Mouse (Mus musculus): ENCODE data around the gene Cbx4. TPM values are rescaled to one million over a fixed set of nuclear protein-coding genes. Genes with fewer than 3 reads are reported as not detected.
"Not testable (repeated sequence)": the region's sequence is repeated elsewhere in the genome, so short reads cannot be mapped to it uniquely, and the experiment has no call there.

The Cbx4 gene
- polyA plus RNA-seq, 1 experiment from 2014 or later, result 9.7 TPM

GRCm38 (mm10) chr11:119105071-119105609 lies 19.1 kb upstream of the Cbx4 start:
- WGBS, result 56% methylated on average over 7 of the region's 7 CpGs
- no peak for ATAC-seq
- no peaks in the 10 kb centered on the region for H3K27me3 ChIP-seq (replicated peaks; ENCODE audit: insufficient read depth, low read length)
- H3K4me1 ChIP-seq (ENCODE audit: insufficient read depth, low read depth, low read length), result peaks cover 10% of the 10 kb centered on the region; the same call in 1 of the 2 replicates
- H3K27ac ChIP-seq (ENCODE audit: low read length), result no peak overlapping the region
- no peak overlapping the region for H3K4me3 ChIP-seq (ENCODE audit: low read depth, low read length)
- DNase-seq (ENCODE audit: low spot score), result peak; percentile 16
- no peak overlapping the region for H3K9ac ChIP-seq (replicated peaks; ENCODE audit: low read depth)
- TF ChIP-seq EP300 (IDR thresholded peaks at IDR 0.05), result no peak
- no peak for TF ChIP-seq CTCF (IDR thresholded peaks at IDR 0.05)
- no peak overlapping the region for H3K4me2 ChIP-seq (replicated peaks; ENCODE audit: low read depth, low read length)
- H3K9me3 ChIP-seq (ENCODE audit: low read length), result no peaks in the 10 kb centered on the region
- no peaks in the 10 kb centered on the region for H3K36me3 ChIP-seq (ENCODE audit: insufficient read depth, low read length)

- Histone ChIP-seq H3K9ac (replicated peaks; ENCODE audit: low read depth) (no peak overlapping the region), H3K9me3 (ENCODE audit: low read length) (no peaks in the 10 kb centered on the region), H3K4me1 (ENCODE audit: insufficient read depth, low read depth, low read length) (peaks cover 10% of the 10 kb centered on the region; the same call in 1 of the 2 replicates), H3K36me3 (ENCODE audit: insufficient read depth, low read length) (no peaks in the 10 kb centered on the region), H3K27ac (ENCODE audit: low read length) (no peak overlapping the region), H3K4me3 (ENCODE audit: low read depth, low read length) (no peak overlapping the region), H3K4me2 (replicated peaks; ENCODE audit: low read depth, low read length) (no peak overlapping the region), H3K27me3 (replicated peaks; ENCODE audit: insufficient read depth, low read length) (no peaks in the 10 kb centered on the region)
- ATAC-seq (no peak), DNase-seq (ENCODE audit: low spot score) (no peak)
- 67% methylated on average over 3 of the region's 3 CpGs for WGBS
- TF ChIP-seq CTCF (IDR thresholded peaks at IDR 0.05), result no peak
- TF ChIP-seq EP300 (IDR thresholded peaks at IDR 0.05), result no peak
Observed at GRCm38 (mm10) chr11:119103991-119104390, 18.0 kb upstream of the Cbx4 start.

GRCm38 (mm10) chr11:119100355-119100754 lies 14.3 kb upstream of the Cbx4 start:
- not testable (repeated sequence) for H3K9me3 ChIP-seq (ENCODE audit: low read length); H3K27me3 ChIP-seq (replicated peaks; ENCODE audit: insufficient read depth, low read length); H3K9ac ChIP-seq (replicated peaks; ENCODE audit: low read depth); H3K4me1 ChIP-seq (ENCODE audit: insufficient read depth, low read depth, low read length); H3K36me3 ChIP-seq (ENCODE audit: insufficient read depth, low read length); H3K4me2 ChIP-seq (replicated peaks; ENCODE audit: low read depth, low read length); ATAC-seq; H3K4me3 ChIP-seq (ENCODE audit: low read depth, low read length); DNase-seq (ENCODE audit: low spot score); H3K27ac ChIP-seq (ENCODE audit: low read length)
- WGBS, result 72% methylated on average over 4 of the region's 4 CpGs

- H3K9ac ChIP-seq (replicated peaks; ENCODE audit: low read depth), result no peak overlapping the region
- H3K4me1 ChIP-seq (ENCODE audit: insufficient read depth, low read depth, low read length), result no peaks in the 10 kb centered on the region
- no peak for TF ChIP-seq EP300 (IDR thresholded peaks at IDR 0.05)
- no peak for TF ChIP-seq CTCF (IDR thresholded peaks at IDR 0.05)
- DNase-seq (ENCODE audit: low spot score), result no peak
- 60% methylated on average over 4 of the region's 4 CpGs for WGBS
- no peak overlapping the region for H3K4me3 ChIP-seq (ENCODE audit: low read depth, low read length)
- no peak overlapping the region for H3K27ac ChIP-seq (ENCODE audit: low read length)
- H3K4me2 ChIP-seq (replicated peaks; ENCODE audit: low read depth, low read length), result no peak overlapping the region
- ATAC-seq, result no peak
- H3K9me3 ChIP-seq (ENCODE audit: low read length), result no peaks in the 10 kb centered on the region
- no peaks in the 10 kb centered on the region for H3K27me3 ChIP-seq (replicated peaks; ENCODE audit: insufficient read depth, low read length)
- H3K36me3 ChIP-seq (ENCODE audit: insufficient read depth, low read length), result no peaks in the 10 kb centered on the region
Observed at GRCm38 (mm10) chr11:119098202-119098601, 12.2 kb upstream of the Cbx4 start.

- no peak overlapping the region for H3K9ac ChIP-seq (replicated peaks; ENCODE audit: low read depth)
- H3K36me3 ChIP-seq (ENCODE audit: insufficient read depth, low read length), result no peaks in the 10 kb centered on the region
- 47% methylated on average over 3 of the region's 3 CpGs for WGBS
- no peaks in the 10 kb centered on the region for H3K27me3 ChIP-seq (replicated peaks; ENCODE audit: insufficient read depth, low read length)
- H3K9me3 ChIP-seq (ENCODE audit: low read length), result no peaks in the 10 kb centered on the region
- ATAC-seq (no peak), DNase-seq (ENCODE audit: low spot score) (peak; percentile 40)
- no peak overlapping the region for H3K4me2 ChIP-seq (replicated peaks; ENCODE audit: low read depth, low read length)
- TF ChIP-seq EP300 (IDR thresholded peaks at IDR 0.05) (no peak), CTCF (IDR thresholded peaks at IDR 0.05) (no peak)
- H3K27ac ChIP-seq (ENCODE audit: low read length), result no peak overlapping the region
- no peak overlapping the region for H3K4me3 ChIP-seq (ENCODE audit: low read depth, low read length)
- H3K4me1 ChIP-seq (ENCODE audit: insufficient read depth, low read depth, low read length), result peaks cover 6% of the 10 kb centered on the region; the same call in 1 of the 2 replicates
Observed at GRCm38 (mm10) chr11:119095441-119095840, 9.4 kb upstream of the Cbx4 start.

- Histone ChIP-seq H3K9me3 (ENCODE audit: low read length) (no peaks in the 10 kb centered on the region), H3K4me3 (ENCODE audit: low read depth, low read length) (no peak overlapping the region), H3K9ac (replicated peaks; ENCODE audit: low read depth) (no peak overlapping the region), H3K4me1 (ENCODE audit: insufficient read depth, low read depth, low read length) (peaks cover 21% of the 10 kb centered on the region), H3K36me3 (ENCODE audit: insufficient read depth, low read length) (no peaks in the 10 kb centered on the region), H3K4me2 (replicated peaks; ENCODE audit: low read depth, low read length) (no peak overlapping the region), H3K27ac (ENCODE audit: low read length) (no peak overlapping the region), H3K27me3 (replicated peaks; ENCODE audit: insufficient read depth, low read length) (no peaks in the 10 kb centered on the region)
- TF ChIP-seq EP300 (IDR thresholded peaks at IDR 0.05) (no peak), CTCF (IDR thresholded peaks at IDR 0.05) (no peak)
- ATAC-seq (no peak), DNase-seq (ENCODE audit: low spot score) (no peak)
- WGBS, result 50% methylated on average over 1 of the region's 1 CpGs
Observed at GRCm38 (mm10) chr11:119093322-119093721, 7.3 kb upstream of the Cbx4 start.

- peak; percentile 38 for DNase-seq (ENCODE audit: low spot score)
- H3K9me3 ChIP-seq (ENCODE audit: low read length), result no peaks in the 10 kb centered on the region
- no peaks in the 10 kb centered on the region for H3K36me3 ChIP-seq (ENCODE audit: insufficient read depth, low read length)
- H3K4me3 ChIP-seq (ENCODE audit: low read depth, low read length), result no peak overlapping the region
- TF ChIP-seq EP300 (IDR thresholded peaks at IDR 0.05) (no peak), CTCF (IDR thresholded peaks at IDR 0.05) (no peak)
- no peaks in the 10 kb centered on the region for H3K27me3 ChIP-seq (replicated peaks; ENCODE audit: insufficient read depth, low read length)
- no peak overlapping the region for H3K9ac ChIP-seq (replicated peaks; ENCODE audit: low read depth)
- no peak overlapping the region for H3K4me2 ChIP-seq (replicated peaks; ENCODE audit: low read depth, low read length)
- ATAC-seq, result no peak
- WGBS, result 55% methylated on average over 3 of the region's 3 CpGs
- H3K4me1 ChIP-seq (ENCODE audit: insufficient read depth, low read depth, low read length), result peaks cover 31% of the 10 kb centered on the region
- H3K27ac ChIP-seq (ENCODE audit: low read length), result no peak overlapping the region
Observed at GRCm38 (mm10) chr11:119092286-119092685, 6.3 kb upstream of the Cbx4 start.

Data from lung, postnatal 0 days (tissue).